Mouse (Mus musculus) C2C12 (cell line): ENCODE results near the gene Nme3.

ENCODE experiments used
- CTCF ChIP-seq: IDR thresholded peaks from one replicate; pipeline ENCODE4 v1.5.1; 2011; ENCODE audit not compliant: control insufficient read depth, insufficient read depth, insufficient read length
- MAX ChIP-seq: IDR thresholded peaks from one replicate; pipeline ENCODE4 v1.6.1; 2011; ENCODE audit warnings: mild to moderate bottlenecking, control low read depth
- MYOD1 ChIP-seq: IDR thresholded peaks from one replicate; pipeline ENCODE4 v1.6.1; 2011; ENCODE audit warnings: low read depth; ENCODE audit not compliant: control insufficient read depth, insufficient read length

GRCm38 (mm10) chr17:24885356-24886133 is 10.8 kb upstream of the Nme3 start:
- TF ChIP-seq CTCF (no peak), MAX (no peak), MYOD1 (no peak)
